ENCODE assay signal across 7 mouse cellular contexts in the genomic region with DNA sequence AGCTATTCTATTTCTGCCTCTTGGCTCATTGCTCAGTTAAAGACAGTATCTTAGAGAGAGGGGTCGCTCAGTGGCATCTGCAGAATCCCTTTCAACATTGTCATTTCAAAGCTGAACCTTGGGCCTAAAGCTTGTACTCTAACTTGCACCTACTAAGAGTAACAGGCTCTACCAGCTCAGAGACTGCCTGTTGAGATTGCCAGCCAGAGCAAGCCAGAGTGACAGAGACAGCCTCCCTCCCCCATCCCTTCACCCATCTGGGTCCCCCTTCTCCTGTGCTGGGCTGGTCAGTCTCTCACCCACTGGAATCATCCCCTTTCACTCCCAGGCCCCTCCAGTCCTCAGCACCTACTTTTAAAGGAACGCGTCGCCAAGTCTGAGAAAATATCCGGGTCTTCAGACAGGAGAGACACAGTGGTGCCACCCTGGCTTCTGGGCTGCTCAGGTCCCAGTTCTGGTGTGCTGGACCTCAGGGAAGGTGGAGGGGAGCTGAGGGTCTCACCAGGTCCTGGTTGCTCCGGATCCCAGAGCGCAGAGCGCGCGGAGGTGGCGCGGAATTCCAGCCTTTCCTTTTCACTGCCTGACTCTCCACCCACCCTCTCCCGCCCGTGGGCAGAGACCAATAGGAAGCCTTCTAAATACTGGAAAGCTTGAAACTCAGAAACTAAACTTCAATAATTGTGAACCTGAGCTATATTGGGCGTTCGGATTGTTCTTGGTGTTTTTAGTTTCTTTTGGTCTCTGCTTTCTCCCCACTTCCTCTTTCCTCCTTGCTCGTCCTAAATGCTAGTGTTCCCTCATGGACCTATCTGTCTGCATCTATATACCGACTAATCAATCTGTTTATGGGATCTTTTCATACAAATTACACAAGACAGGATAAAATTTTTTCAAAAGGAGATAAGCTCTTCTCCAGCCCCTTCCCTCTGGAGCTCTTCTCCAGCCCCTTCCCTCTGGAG. TPM values are rescaled to one million over a fixed set of nuclear protein-coding genes. Genes with fewer than 3 reads are reported as not detected.
DNase-seq lines count a peak whose midpoint lies in the region; ATAC-seq and TF ChIP-seq lines count a peak whose summit lies in the region.
"Not testable (repeated sequence)": the region's sequence is repeated elsewhere in the genome, so short reads cannot be mapped to it uniquely, and the experiment has no call there.

No protein-coding gene starts in this region.

- peak overlapping the region; percentile 96 for H3K27ac ChIP-seq in bone marrow macrophage, adult 2 months (ENCODE audit: insufficient read depth, low read depth, low read length)
- H3K27ac ChIP-seq in heart, embryonic 15.5 days; kidney, postnatal 0 days: not testable (repeated sequence)
- peak overlapping the region; percentile 83 for H3K27ac ChIP-seq in thymus, adult 2 months (ENCODE audit: control insufficient read depth, insufficient read depth, low read length)

- peak overlapping the region; percentile 29 for H3K4me2 ChIP-seq in heart, embryonic 15.5 days
- 0 out of 2 replicates have a peak overlapping the region, but pooled peaks have one; percentile 8 for H3K4me2 ChIP-seq in kidney, postnatal 0 days (ENCODE audit: low read length)

- TF ChIP-seq CTCF in E14TG2a.4 (conservative IDR thresholded peaks at IDR 0.05; ENCODE audit: low read length); bone marrow macrophage, adult 2 months (IDR thresholded peaks at IDR 0.05; ENCODE audit: low read depth, low read length); kidney, postnatal 0 days (IDR thresholded peaks at IDR 0.05; ENCODE audit: low read depth); lung, adult 2 months (IDR thresholded peaks at IDR 0.05; ENCODE audit: insufficient read depth, low read length); thymus, adult 2 months (IDR thresholded peaks at IDR 0.05; ENCODE audit: borderline replicate concordance, control insufficient read depth, extremely low read depth, insufficient read depth, low read length, poor library complexity): not testable (repeated sequence)

- not testable (repeated sequence) for H3K4me1 ChIP-seq in E14TG2a.4 (replicated peaks; ENCODE audit: low read depth, low read length); bone marrow macrophage, adult 2 months (ENCODE audit: control insufficient read depth, insufficient read depth, low read length); heart, embryonic 15.5 days (replicated peaks); kidney, postnatal 0 days (replicated peaks; ENCODE audit: insufficient read depth, low read length); lung, adult 2 months (ENCODE audit: control insufficient read depth, insufficient read depth, low read length)
- H3K4me1 ChIP-seq in thymus, adult 2 months (replicated peaks; ENCODE audit: control insufficient read depth, insufficient read depth, low read length) = peaks cover 16% of the 10 kb centered on the region

- H3K4me3 ChIP-seq in E14TG2a.4 (replicated peaks; ENCODE audit: low read length) = peak overlapping the region; percentile 64
- H3K4me3 ChIP-seq in bone marrow macrophage, adult 2 months (ENCODE audit: insufficient read depth, low read length) = peak overlapping the region; percentile 62
- 0 out of 2 replicates have a peak overlapping the region, but pooled peaks have one; percentile 15 for H3K4me3 ChIP-seq in heart, embryonic 15.5 days
- not testable (repeated sequence) for H3K4me3 ChIP-seq in kidney, postnatal 0 days (replicated peaks; ENCODE audit: low read depth, low read length)
- peak overlapping the region; percentile 44 for H3K4me3 ChIP-seq in lung, adult 2 months (replicated peaks; ENCODE audit: extremely low read depth, low read depth, low read length)
- H3K4me3 ChIP-seq in thymus, adult 2 months (ENCODE audit: control insufficient read depth, insufficient read depth, low read length) = peak overlapping the region; percentile 64

- DNase-seq in kidney, postnatal 0 days (ENCODE audit: low spot score); lung, adult 2 months: not testable (repeated sequence)
- peak; percentile 42 for DNase-seq in naive thymus-derived CD4-positive, alpha-beta T cell, adult 2 months (ENCODE audit: low read depth)
- peak; percentile 13 for DNase-seq in thymus, adult 2 months

- not testable (repeated sequence) for ATAC-seq in heart, embryonic 15.5 days (replicated peaks; ENCODE audit: insufficient number of reproducible peaks, insufficient read depth, low FRiP score, low read depth); kidney, postnatal 0 days (replicated peaks; ENCODE audit: low FRiP score, low read depth)

- not testable (repeated sequence) for TF ChIP-seq POLR2A in bone marrow macrophage, adult 2 months (IDR thresholded peaks at IDR 0.05; ENCODE audit: borderline replicate concordance, low read depth, low read length); lung, adult 2 months (IDR thresholded peaks at IDR 0.05; ENCODE audit: borderline replicate concordance, extremely low read depth, low read depth, low read length); thymus, adult 2 months (IDR thresholded peaks at IDR 0.05; ENCODE audit: control insufficient read depth, extremely low read depth, insufficient read depth, low read length, poor library complexity)

- H3K27me3 ChIP-seq in E14TG2a.4 (ENCODE audit: insufficient read depth, low read length); heart, embryonic 15.5 days; kidney, postnatal 0 days (ENCODE audit: insufficient read depth, low read length); thymus, adult 2 months (ENCODE audit: control insufficient read depth, insufficient read depth, low read length): not testable (repeated sequence)

- not testable (repeated sequence) for H3K36me3 ChIP-seq in E14TG2a.4 (ENCODE audit: insufficient read depth, low read length); heart, embryonic 15.5 days; kidney, postnatal 0 days (ENCODE audit: insufficient read depth, low read length); thymus, adult 2 months (ENCODE audit: control insufficient read depth, insufficient read depth, low read length)

- H3K9me3 ChIP-seq in E14TG2a.4 (ENCODE audit: low read length); heart, embryonic 15.5 days (replicated peaks); kidney, postnatal 0 days (replicated peaks; ENCODE audit: low read length): not testable (repeated sequence)

- WGBS in heart, embryonic 15.5 days = 64% methylated on average over 18 of the region's 18 CpGs
- 74% methylated on average over 18 of the region's 18 CpGs for WGBS in kidney, postnatal 0 days
- 68% methylated on average over 18 of the region's 18 CpGs for WGBS in lung, adult 2 months
- 13% methylated on average over 18 of the region's 18 CpGs for WGBS in thymus, adult 2 months

- H3K9ac ChIP-seq in heart, embryonic 15.5 days = not testable (repeated sequence)
- H3K9ac ChIP-seq in kidney, postnatal 0 days (ENCODE audit: low read depth, low read length) = 0 out of 2 replicates have a peak overlapping the region, but pooled peaks have one; percentile 5

RNA-seq across cellular contexts. Expression of a gene that starts 0.8 kb away (rescaled TPM):
- polyA plus RNA-seq in bone marrow macrophage, adult 2 months (2012; ENCODE audit: insufficient read depth, insufficient read length, missing spikeins) = 63.6 and 69.5 TPM in 2 replicates
- polyA plus RNA-seq in heart, embryonic 15.5 days (2015; fragmentation: Nextera tagmentation; extraction: Ambion mirVana) = 0.59 and 1.4 TPM in 2 replicates
- 0.33 and 0.36 TPM in 2 replicates for polyA plus RNA-seq in kidney, postnatal 0 days (2015; fragmentation: Nextera tagmentation; extraction: Ambion mirVana)
- 0.20 and 0.60 TPM in 2 replicates for polyA plus RNA-seq in lung, adult 2 months (2012; rRNA removed)
- 4.0 and 4.2 TPM in 2 replicates for polyA plus RNA-seq in thymus, adult 2 months (2012; rRNA removed)

RNA-seq across cellular contexts. Expression of a gene that starts 28.2 kb away (rescaled TPM):
- 19.8 and 21.1 TPM in 2 replicates for polyA plus RNA-seq in bone marrow macrophage, adult 2 months (2012; ENCODE audit: insufficient read depth, insufficient read length, missing spikeins)
- polyA plus RNA-seq in heart, embryonic 15.5 days (2015; fragmentation: Nextera tagmentation; extraction: Ambion mirVana) = 10.7 and 15.5 TPM in 2 replicates
- 9.4 and 11.5 TPM in 2 replicates for polyA plus RNA-seq in kidney, postnatal 0 days (2015; fragmentation: Nextera tagmentation; extraction: Ambion mirVana)
- polyA plus RNA-seq in lung, adult 2 months (2012; rRNA removed) = 0.32 and 0.75 TPM in 2 replicates
- polyA plus RNA-seq in thymus, adult 2 months (2012; rRNA removed) = 3.3 and 4.1 TPM in 2 replicates

RNA-seq across cellular contexts. Expression of a gene that starts 45.1 kb away (rescaled TPM):
- 346 and 355 TPM in 2 replicates for polyA plus RNA-seq in bone marrow macrophage, adult 2 months (2012; ENCODE audit: insufficient read depth, insufficient read length, missing spikeins)
- polyA plus RNA-seq in heart, embryonic 15.5 days (2015; fragmentation: Nextera tagmentation; extraction: Ambion mirVana) = 4.4 and 6.9 TPM in 2 replicates
- 12.7 and 16.3 TPM in 2 replicates for polyA plus RNA-seq in kidney, postnatal 0 days (2015; fragmentation: Nextera tagmentation; extraction: Ambion mirVana)
- 6.5 and 10.1 TPM in 2 replicates for polyA plus RNA-seq in lung, adult 2 months (2012; rRNA removed)
- polyA plus RNA-seq in thymus, adult 2 months (2012; rRNA removed) = 40.6 and 44.7 TPM in 2 replicates

Comparison
In these comparisons a context has a peak if more than half of its experiments do, and no peak if none do; other contexts are left out.
1. RNA of a gene that starts 0.8 kb away (polyA plus RNA-seq): 63.6 to 69.5 TPM in bone marrow macrophage, adult 2 months; 4.0 to 4.2 TPM in thymus, adult 2 months, 0.59 to 1.4 TPM in heart, embryonic 15.5 days, 0.33 to 0.36 TPM in kidney, postnatal 0 days and 0.20 to 0.60 TPM in lung, adult 2 months; every median in the first group is over 10 times any median in the second.